Mouse (Mus musculus): Measurements from ENCODE around the gene Rab3il1.

- TF ChIP-seq CTCF (IDR thresholded peaks at IDR 0.05; ENCODE audit: low read depth) (no peak), EP300 (optimal IDR thresholded peaks at IDR 0.05) (no peak)
Measured at GRCm38 (mm10) chr19:9982852-9983542, 18.5 kb upstream of the Rab3il1 start.

Measured in stomach, postnatal 0 days (tissue).